In genomic region chr9:108852976-108853375, GRCm38 (mm10) we compare ENCODE assay signal across 9 mouse cellular contexts. TPM values are rescaled to one million over a fixed set of nuclear protein-coding genes. Genes with fewer than 3 reads are reported as not detected.
DNase-seq lines count a peak whose midpoint lies in the region; ATAC-seq and TF ChIP-seq lines count a peak whose summit lies in the region.
"Had no signal": no experiment of that assay in that cellular context is flagged by ENCODE, and none has a peak within 500 bp of the region (broad histone marks: within the 10 kb centered on the region; RNA-seq: fewer than 3 reads in every experiment).

Gene Slc26a6, plus strand, starts transcription at chr9:108853283.

- no peaks in the 10 kb centered on the region for H3K9me3 ChIP-seq in kidney, embryonic 14.5 days (ENCODE audit: control insufficient read depth, low read length)
- H3K9me3 ChIP-seq in embryonic facial prominence, embryonic 12.5 days: no peaks in the 10 kb centered on the region
- no peaks in the 10 kb centered on the region for H3K9me3 ChIP-seq in heart, embryonic 14.5 days (ENCODE audit: control insufficient read depth, low read length)
- H3K9me3 ChIP-seq in midbrain, postnatal 0 days (ENCODE audit: low read length): no peaks in the 10 kb centered on the region

- no peak for DNase-seq in kidney, adult 9 months
- no peak for DNase-seq in left cerebral cortex, postnatal 36 days (ENCODE audit: low spot score in 2 of 2)
- DNase-seq in midbrain, postnatal 0 days (ENCODE audit: low spot score): no peak
- no peak for DNase-seq in kidney, postnatal 14 days
- no peak for DNase-seq in frontal cortex, postnatal 10 days (ENCODE audit: low spot score in 2 of 2)

- WGBS in kidney, embryonic 14.5 days: 89% methylated on average over 3 of the region's 3 CpGs
- 89% methylated on average over 3 of the region's 3 CpGs for WGBS in embryonic facial prominence, embryonic 12.5 days
- 82% methylated on average over 3 of the region's 3 CpGs for WGBS in heart, embryonic 14.5 days
- WGBS in midbrain, postnatal 0 days: 88% methylated on average over 3 of the region's 3 CpGs

- no peaks in the 10 kb centered on the region for H3K27me3 ChIP-seq in kidney, embryonic 14.5 days (ENCODE audit: control insufficient read depth, insufficient read depth, low read length)
- H3K27me3 ChIP-seq in embryonic facial prominence, embryonic 12.5 days: no peaks in the 10 kb centered on the region
- peaks cover 9% of the 10 kb centered on the region; the same call in 1 of the 2 replicates for H3K27me3 ChIP-seq in heart, embryonic 14.5 days (ENCODE audit: control insufficient read depth, insufficient read depth, low read length)
- H3K27me3 ChIP-seq in midbrain, postnatal 0 days (ENCODE audit: insufficient read depth, low read length): no peaks in the 10 kb centered on the region
- H3K27me3 ChIP-seq: Patski had no signal

- intact Hi-C loops in left cerebral cortex, postnatal 36 days (cut with DNase I): no loop called here

- no peak for ATAC-seq in kidney, embryonic 14.5 days (ENCODE audit: low FRiP score, low TSS enrichment)
- ATAC-seq in embryonic facial prominence, embryonic 12.5 days (ENCODE audit: insufficient number of reproducible peaks, insufficient read depth, low FRiP score, low TSS enrichment): no peak
- no peak for ATAC-seq in heart, embryonic 14.5 days (ENCODE audit: insufficient number of reproducible peaks, insufficient read depth, low FRiP score, low read depth)
- no peak for ATAC-seq in midbrain, postnatal 0 days (ENCODE audit: low FRiP score)

- H3K27ac ChIP-seq in kidney, embryonic 14.5 days (ENCODE audit: low read depth, low read length): peak within 1 kb of the TSS; percentile 63
- H3K27ac ChIP-seq in embryonic facial prominence, embryonic 12.5 days: peak within 1 kb of the TSS; percentile 84
- peak within 1 kb of the TSS; percentile 55 to 84 for H3K27ac ChIP-seq in heart, embryonic 14.5 days (replicated peaks in 1 of 2; ENCODE audit: control insufficient read depth in 1 of 2, insufficient read depth in 1 of 2, low read depth in 2 of 2, low read length in 2 of 2)
- peak within 1 kb of the TSS; percentile 75 for H3K27ac ChIP-seq in midbrain, postnatal 0 days (ENCODE audit: low read depth, low read length)

- TF ChIP-seq CTCF in midbrain, postnatal 0 days (IDR thresholded peaks at IDR 0.05): no peak

- H3K4me1 ChIP-seq in kidney, embryonic 14.5 days (ENCODE audit: control insufficient read depth, insufficient read depth, low read length): no peaks in the 10 kb centered on the region
- peaks cover 15% of the 10 kb centered on the region for H3K4me1 ChIP-seq in embryonic facial prominence, embryonic 12.5 days
- peaks cover 16 to 26% of the 10 kb centered on the region in 2 experiments for H3K4me1 ChIP-seq in heart, embryonic 14.5 days (ENCODE audit: control insufficient read depth in 2 of 2, insufficient read depth in 2 of 2, low read length in 2 of 2)
- H3K4me1 ChIP-seq in midbrain, postnatal 0 days (ENCODE audit: insufficient read depth, low read length): peaks cover 3% of the 10 kb centered on the region; the same call in 1 of the 2 replicates

- peak within 1 kb of the TSS; percentile 79 for H3K9ac ChIP-seq in kidney, embryonic 14.5 days (ENCODE audit: low read depth, low read length)
- H3K9ac ChIP-seq in embryonic facial prominence, embryonic 12.5 days: peak within 1 kb of the TSS; percentile 68
- H3K9ac ChIP-seq in heart, embryonic 14.5 days (ENCODE audit: low read length): peak within 1 kb of the TSS; percentile 85
- H3K9ac ChIP-seq in midbrain, postnatal 0 days (replicated peaks; ENCODE audit: low read length, poor library complexity, severe bottlenecking): peak within 1 kb of the TSS; percentile 72

- peak within 1 kb of the TSS; percentile 67 for H3K4me3 ChIP-seq in kidney, embryonic 14.5 days (ENCODE audit: low read length)
- peak within 1 kb of the TSS; percentile 72 for H3K4me3 ChIP-seq in embryonic facial prominence, embryonic 12.5 days
- peak within 1 kb of the TSS; percentile 65 to 83 for H3K4me3 ChIP-seq in heart, embryonic 14.5 days (ENCODE audit: control insufficient read depth in 1 of 2, insufficient read depth in 1 of 2, low read depth in 1 of 2, low read length in 2 of 2)
- H3K4me3 ChIP-seq in midbrain, postnatal 0 days (ENCODE audit: low read depth, low read length): peak within 1 kb of the TSS; percentile 78

- peaks cover 6% of the 10 kb centered on the region; the same call in 1 of the 2 replicates for H3K36me3 ChIP-seq in kidney, embryonic 14.5 days (ENCODE audit: control insufficient read depth, insufficient read depth, low read length)
- H3K36me3 ChIP-seq in embryonic facial prominence, embryonic 12.5 days: peaks cover 18% of the 10 kb centered on the region
- peaks cover 11% of the 10 kb centered on the region for H3K36me3 ChIP-seq in heart, embryonic 14.5 days (ENCODE audit: control insufficient read depth, insufficient read depth, low read length)
- H3K36me3 ChIP-seq in midbrain, postnatal 0 days (ENCODE audit: insufficient read depth, low read length): peaks cover 51% of the 10 kb centered on the region

- H3K4me2 ChIP-seq in kidney, embryonic 14.5 days (replicated peaks; ENCODE audit: low read depth, low read length): peak within 1 kb of the TSS; percentile 80
- peak within 1 kb of the TSS; percentile 77 for H3K4me2 ChIP-seq in embryonic facial prominence, embryonic 12.5 days (replicated peaks)
- peak within 1 kb of the TSS; percentile 97 for H3K4me2 ChIP-seq in heart, embryonic 14.5 days (ENCODE audit: low read length)
- H3K4me2 ChIP-seq in midbrain, postnatal 0 days (ENCODE audit: low read depth, low read length, poor library complexity, severe bottlenecking): peak within 1 kb of the TSS; percentile 80

RNA-seq across cellular contexts. Expression of gene Slc26a6, which starts in this region (rescaled TPM):
- 8.6 and 14.5 TPM in 2 replicates for polyA plus RNA-seq in kidney, embryonic 14.5 days (2014; fragmentation: Nextera tagmentation; extraction: Ambion mirVana)
- polyA plus RNA-seq in embryonic facial prominence, embryonic 12.5 days (2016; fragmentation: Nextera tagmentation; extraction: Ambion mirVana): 20.5 and 22.5 TPM in 2 replicates
- polyA plus RNA-seq in heart, embryonic 14.5 days (2014; fragmentation: Nextera tagmentation; extraction: Ambion mirVana): 7.6 and 8.7 TPM in 2 replicates
- 10 to 100 TPM; 18.1 to 24.3 TPM for total RNA-seq in left cerebral cortex, postnatal 36 days (2021)
- 18.0 and 20.2 TPM in 2 replicates for total RNA-seq in midbrain, postnatal 0 days (2014; rRNA removed)
- 23.8 and 24.6 TPM in 2 replicates for polyA plus RNA-seq in midbrain, postnatal 0 days (2015; fragmentation: Nextera tagmentation; extraction: Ambion mirVana)
